Mouse (Mus musculus) lung, postnatal 36 days (tissue): ENCODE measurements around the gene Anp32a.

Source experiments
- DNase-seq: peaks from one replicate; pipeline ENCODE4 v3.0.0; 2022; ENCODE audit warnings: mixed read lengths

The Anp32a gene

DNA sequence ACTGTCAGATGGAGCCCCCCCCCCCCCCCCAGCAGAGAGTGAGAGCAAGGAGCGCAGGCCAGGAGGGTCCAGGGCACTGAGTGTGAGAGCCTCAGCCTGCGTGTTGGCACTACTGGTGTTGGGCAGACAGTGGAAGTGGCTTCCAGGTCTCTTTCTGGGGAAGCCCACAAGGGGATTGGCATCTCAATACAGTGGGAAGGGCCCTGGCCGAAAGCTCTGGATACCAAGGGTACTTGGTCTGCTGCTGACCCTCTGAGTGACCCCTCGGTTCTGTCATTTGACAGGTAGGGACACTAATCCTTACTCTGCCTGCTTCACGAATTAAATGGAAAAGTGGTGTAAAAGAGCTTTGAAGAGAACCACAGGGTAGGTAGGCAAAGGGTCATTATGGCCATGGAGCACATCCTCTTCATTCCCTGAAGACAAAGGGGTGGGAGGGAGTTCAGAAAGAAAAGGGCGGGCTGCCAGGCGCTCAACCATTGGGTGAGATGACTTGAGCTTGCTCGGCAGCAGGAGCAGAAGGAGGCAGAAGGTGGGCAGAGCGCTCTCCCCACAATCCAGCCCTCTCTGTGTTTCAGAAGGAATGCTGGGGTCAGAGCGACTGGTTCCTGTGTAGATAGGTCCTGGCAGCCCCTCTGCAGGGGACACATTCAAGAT, 79.3 kb downstream of the Anp32a start:
- DNase-seq, result peak; percentile 63

DNA sequence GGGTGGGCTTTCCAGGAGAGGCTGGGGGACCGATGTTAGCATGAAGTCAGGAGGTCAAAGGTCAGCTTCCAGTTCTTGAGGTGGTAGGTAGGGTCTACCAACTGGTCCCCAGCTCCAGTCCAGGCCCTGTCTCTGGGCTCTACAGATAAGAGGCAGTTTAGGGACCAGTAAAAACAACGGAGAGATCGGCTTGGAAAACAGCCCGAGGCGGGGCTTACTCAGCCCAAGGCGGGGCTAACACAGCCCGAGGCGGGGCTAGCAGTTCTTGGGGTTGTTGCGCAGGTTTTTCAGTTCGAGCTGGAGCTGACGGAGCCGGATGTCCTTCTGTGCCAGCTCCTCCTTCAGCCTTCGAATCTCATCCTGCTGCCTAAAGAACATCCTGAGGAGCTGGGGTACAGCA, 79.9 kb downstream of the Anp32a start:
- DNase-seq, result peak; percentile 95

GRCm38 (mm10) chr9:62421911-62422310, 80.8 kb downstream of the Anp32a start:
- no peak for DNase-seq

GRCm38 (mm10) chr9:62422926-62423325, 81.8 kb downstream of the Anp32a start:
- DNase-seq, result peak; percentile 49

GRCm38 (mm10) chr9:62423871-62424270, 82.8 kb downstream of the Anp32a start:
- no peak for DNase-seq

DNA sequence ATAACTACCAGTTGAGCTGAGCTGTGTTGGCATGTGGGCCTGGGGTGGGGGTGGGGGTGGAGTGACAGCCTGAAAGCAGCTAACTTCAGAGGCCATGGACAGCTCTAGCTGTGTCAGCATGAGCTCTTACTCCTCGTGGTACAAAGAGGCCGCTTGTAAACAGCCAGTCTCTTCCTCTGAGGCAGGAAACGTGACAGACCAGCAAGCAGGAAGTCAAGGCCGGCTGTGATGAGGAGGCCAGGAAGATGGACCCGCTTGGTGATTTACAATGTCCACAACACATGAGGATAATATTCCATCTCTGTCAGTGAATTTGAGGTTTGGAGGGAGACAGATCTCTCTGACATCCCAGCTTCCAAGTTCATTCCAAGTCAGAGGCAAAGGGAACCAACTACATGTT, 84.2 kb downstream of the Anp32a start:
- DNase-seq, result peak; percentile 68

DNA sequence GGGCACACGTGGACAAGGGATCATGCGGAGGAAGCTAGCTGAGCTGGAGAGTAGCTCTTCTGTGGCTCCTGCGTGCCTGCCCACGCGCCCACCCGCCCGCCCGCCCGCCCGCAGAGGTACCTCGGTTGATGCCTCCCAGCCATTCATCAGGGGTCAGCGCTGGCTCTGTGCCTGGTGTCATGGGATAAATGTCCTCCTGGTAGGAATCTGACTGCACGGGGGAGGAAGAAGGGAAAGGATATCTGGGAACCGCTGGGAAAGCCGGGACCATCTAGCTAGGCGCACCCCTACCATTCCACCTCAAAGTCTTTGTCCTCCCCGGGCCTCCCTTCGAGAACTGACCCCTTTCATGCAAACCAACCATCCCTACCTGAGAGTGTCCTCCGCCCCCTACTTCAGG, 84.9 kb downstream of the Anp32a start:
- no peak for DNase-seq

GRCm38 (mm10) chr9:62426531-62426930, 85.4 kb downstream of the Anp32a start:
- DNase-seq, result no peak

GRCm38 (mm10) chr9:62427010-62427409, 85.9 kb downstream of the Anp32a start:
- DNase-seq, result peak; percentile 73
